Mouse (Mus musculus) erythroblast, embryonic 14.5 days (primary cell): ENCODE measurements at regions not wholly inside any gene's neighbourhood (a gene's known extent, or its start where the extent isn't known, plus 50 kb on each side); places are given as distances from the start of the nearest gene placed in this dataset.

Experiments
- GATA1 ChIP-seq: IDR thresholded peaks from 2 replicates; pipeline ENCODE4 v1.6.1; 2012; ENCODE audit warnings: low read length, inconsistent platforms, mixed read lengths
- TAL1 ChIP-seq: IDR thresholded peaks from 3 replicates; pipeline ENCODE4 v1.6.1; 2012; ENCODE audit warnings: low read length, inconsistent platforms, mixed read lengths

DNA sequence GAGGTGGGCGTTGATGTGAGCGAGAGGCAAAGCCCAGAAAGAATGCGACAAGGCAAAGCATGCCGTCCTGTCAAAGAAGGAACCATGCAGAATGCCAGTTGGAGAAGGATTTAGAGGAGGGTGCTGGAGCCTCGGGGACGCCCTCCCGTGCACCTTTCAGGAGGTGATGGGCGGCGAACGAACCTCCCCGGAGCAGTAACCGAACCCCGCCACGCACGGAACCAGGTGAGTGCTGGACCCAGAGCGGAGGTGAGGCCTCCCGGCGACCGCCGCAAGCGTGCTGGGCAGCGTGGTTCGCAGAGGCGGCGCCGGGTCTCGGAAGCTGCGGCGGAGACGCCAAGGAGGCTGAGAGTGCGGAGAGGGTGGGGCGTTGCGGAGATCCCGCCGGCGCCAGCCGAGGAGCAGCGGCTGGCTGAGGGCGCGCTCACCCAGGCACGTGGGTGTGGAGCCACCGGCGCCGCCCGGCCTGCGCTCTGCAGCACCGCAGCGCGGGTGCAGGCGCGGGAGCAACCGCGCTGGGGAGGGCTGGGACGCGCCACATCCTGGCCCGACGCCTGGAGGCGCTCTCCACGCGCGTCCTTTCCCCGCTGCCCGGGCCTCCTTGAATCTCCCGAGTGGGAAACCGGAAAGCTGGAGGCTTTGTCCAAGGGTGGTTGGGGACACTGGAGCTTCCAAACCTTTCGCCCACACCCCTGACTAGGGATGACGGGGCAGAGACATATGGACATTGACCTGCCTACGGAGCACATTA, 178.3 kb upstream of the Topaz1 start:
- no peak for TF ChIP-seq TAL1
- no peak for TF ChIP-seq GATA1
